Mouse (Mus musculus) urinary bladder, postnatal 4 days (tissue): Measurements from ENCODE around the gene Elmo1.

Experiments used
- DNase-seq, 2 experiments: peaks; one replicate each; pipeline ENCODE4 v3.0.0; 2021 to 2022; ENCODE audit warnings: low spot score in 2 of 2

The Elmo1 gene

DNA sequence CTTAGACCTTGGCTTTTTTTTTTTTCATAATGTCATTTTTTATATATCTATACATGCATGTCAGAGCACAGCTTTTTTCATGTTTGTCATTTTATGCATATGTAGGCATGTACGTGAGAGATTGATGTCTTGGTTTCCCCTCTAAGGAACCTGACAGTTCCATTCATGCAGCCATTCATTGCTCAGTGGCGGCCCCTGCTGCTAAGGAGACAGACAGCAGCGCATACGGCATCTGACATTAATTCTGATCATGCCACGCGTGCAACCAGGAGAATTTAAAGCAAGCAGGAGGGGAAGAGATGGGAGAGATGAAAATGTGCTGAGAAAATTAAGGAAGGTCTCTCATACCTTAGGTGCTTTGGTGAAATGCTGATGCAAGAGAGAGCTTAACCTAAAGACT lies 381.3 kb downstream of the Elmo1 start:
- peak; percentile 24 to 68 for DNase-seq

DNA sequence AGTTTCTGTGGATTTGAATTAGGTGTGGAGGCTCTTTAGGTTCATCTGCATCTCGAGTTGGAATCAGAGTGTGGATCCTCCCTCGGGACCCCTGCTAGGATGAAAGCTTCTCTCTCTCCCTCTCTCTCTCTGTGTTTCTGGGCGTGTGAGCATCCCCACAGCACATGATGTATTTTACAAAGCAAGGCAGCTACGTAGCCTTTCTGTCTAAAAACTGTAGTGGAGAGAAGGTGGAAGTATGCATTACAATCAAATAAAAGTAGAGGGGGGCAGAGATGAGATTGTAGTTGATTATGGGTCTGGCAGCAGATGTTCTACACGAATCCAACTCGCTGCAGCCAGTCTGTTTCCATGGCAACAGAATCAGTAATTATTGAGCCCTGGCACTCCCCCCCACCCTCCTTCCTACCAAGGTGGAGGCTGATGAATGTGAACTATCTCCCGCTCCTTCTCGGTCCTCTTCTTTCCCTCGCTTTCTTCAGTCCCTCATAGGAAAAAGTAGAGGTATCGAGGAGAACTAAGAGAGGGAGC lies 382.0 kb downstream of the Elmo1 start:
- DNase-seq = no peak

DNA sequence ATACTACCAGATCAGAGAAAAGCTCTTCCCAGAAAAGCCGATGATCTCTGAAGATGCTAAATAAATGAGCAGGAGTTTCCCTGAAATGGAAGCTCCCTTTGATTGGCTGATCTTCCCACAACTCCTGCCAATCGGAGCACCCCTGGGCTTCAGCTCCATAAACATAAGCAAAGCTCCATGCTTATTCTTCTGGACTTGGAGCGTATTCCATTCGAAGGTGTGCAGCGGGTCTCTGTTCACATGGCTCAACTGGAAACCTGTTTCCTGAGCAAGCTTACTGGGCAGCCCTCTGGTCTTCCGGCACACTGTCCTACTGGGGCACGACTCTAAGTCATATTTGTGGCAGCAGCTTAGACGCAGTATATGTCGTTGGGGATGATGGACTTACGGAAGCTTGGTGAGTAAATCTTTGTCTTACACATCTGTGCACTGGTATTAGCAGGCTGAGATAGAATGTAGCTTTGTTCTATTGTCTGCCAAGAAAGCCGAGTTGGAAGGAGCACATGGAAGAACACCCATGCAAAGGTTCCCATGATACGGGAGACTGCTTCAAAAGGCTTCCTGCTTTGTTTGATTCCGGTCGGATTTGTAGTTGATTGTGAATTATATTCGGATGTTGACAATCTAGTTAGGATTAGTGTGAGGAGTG lies 382.6 kb downstream of the Elmo1 start:
- DNase-seq = no peak

DNA sequence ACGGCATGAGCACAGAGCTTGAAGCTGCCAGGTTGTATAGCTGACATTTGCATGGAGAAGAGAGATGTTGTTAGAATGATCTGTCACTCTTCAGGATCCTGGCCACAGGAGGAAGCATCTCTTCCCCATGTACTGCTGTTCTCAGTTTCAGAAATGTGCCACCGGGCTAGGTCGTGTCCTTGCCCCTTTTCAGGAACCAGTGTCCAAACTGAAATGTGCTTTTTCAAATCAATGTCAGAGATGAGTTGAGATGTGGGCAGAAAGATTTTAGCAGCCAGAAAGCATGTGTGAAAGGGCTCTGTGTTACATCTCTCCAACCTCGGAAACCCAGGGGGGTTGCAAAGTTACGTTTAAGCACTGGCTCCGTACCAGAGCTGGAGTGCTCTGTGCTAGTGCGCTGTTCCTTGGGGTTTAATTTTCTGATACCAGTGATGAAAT lies 383.3 kb downstream of the Elmo1 start:
- DNase-seq = no peak

DNA sequence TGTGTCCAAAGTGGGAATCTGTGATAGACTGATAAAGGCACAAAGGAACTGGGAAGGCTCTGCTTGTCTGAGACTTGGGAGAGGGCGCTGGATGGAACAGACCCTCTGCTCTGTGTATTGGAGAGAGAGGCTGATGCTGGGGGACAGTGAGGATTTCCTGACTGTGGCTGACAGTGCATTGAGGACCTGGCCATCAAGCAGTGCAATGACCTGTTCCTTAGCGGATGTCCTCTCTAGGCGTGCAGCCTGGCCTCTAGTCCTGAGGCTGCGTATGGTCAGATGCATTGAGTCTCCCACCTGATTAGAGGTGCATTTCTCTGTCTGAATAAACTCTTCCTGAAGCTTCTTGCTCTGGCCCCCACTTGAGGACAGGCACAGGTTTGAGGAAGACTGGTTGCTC lies 384.2 kb downstream of the Elmo1 start:
- no peak for DNase-seq

DNA sequence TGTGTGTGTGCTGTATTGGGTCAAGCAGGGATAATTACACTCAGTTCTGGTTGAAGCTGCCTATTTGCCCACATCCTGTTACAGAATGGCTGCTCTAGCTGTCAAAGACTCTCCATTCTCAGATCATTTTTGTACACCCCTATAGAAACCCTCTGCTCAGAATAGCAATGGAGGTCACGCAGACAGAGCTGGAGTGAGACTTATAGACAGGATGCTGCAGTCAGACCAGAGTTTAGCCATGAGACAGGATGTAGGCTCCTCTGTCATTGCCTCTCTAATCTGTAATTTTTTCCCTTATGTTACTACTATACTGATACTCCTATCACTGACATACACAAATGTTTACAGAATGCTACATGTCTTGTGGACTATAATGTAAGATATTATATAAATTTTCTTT lies 391.4 kb downstream of the Elmo1 start:
- no peak for DNase-seq

DNA sequence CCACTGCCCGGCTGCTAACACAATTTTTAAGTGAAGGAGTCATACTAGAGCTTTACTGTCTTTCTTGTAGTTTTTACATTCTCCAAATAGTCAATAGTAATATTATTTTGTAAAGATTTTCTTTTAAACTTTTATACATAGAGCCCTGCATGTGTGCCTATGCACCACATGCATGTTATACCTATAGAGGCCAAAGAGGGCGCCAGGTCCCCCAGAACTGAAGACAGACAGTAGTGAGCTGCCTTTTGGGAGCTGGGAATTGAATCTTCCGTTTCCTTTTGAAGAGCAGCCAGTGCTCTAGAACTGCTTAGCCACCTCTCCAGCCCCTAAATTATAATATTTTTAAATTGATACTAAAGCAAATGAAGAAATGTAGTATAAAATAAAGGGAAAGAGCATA lies 398.7 kb downstream of the Elmo1 start:
- no peak for DNase-seq

DNA sequence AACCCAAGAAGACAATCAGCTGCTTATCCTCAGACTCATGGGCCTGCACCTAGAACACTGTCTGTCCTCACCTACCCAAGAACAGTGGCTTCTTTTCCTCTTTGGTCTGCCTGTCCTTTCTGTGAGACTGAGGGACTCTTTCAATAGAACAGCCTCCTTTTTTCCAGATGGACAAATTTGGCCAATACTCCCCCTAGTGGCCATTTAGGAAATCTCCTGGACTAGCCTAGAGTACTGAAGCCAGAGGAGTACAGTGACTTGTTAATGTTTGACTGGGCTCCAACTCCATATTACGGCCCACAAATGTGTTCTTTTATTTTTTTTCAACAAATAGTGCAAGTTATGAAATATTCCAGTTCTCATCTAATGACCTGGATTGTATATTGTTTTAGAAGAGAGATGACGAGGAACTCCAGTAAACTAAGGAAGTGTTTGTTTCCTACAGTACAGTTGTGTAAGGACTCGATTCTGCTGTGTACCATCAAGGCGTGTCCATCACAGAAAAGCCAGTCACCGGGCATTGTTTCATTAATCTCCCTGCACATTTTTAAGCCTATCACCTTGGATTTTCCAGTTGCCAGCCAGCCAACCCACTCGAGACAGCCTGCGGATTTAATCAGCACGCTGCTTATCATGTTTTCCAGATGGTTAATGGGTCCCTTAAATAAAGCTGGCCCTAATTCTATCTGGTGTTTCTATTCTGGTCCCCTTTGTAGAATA lies 399.5 kb downstream of the Elmo1 start:
- no peak for DNase-seq

DNA sequence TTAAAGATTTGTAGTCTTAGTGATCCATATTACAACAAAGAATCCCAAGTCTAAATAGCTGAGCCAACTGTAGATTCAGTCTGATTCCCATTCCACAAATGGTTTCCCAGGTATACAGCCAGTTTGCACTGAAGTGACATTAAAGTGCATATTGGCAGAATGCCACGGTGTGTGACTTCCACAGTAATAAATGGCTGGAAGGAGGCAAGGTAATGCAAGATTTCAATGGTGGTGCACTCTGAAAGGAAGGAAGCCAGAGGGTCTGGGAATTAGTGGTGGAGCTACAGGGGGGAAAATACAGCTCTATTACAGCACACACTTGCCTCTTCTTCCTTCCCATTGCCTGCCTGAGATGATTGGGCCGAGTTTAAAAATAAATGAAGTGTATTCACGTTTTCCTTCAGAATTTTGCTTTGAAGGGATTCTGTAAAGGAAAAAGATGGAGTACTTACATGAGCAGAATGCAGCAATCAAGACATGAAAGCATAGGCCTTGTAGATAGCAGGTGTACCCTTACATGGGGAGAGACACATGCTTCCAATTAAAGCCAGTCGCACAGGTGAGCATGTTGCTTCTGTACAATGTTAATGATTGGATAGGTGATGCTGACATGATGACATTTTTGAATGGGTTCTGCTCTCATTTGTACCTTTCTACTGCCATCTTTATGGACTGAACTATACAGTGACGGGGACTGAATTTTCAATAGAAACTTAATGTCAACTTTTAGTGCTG lies 400.6 kb downstream of the Elmo1 start:
- no peak for DNase-seq

DNA sequence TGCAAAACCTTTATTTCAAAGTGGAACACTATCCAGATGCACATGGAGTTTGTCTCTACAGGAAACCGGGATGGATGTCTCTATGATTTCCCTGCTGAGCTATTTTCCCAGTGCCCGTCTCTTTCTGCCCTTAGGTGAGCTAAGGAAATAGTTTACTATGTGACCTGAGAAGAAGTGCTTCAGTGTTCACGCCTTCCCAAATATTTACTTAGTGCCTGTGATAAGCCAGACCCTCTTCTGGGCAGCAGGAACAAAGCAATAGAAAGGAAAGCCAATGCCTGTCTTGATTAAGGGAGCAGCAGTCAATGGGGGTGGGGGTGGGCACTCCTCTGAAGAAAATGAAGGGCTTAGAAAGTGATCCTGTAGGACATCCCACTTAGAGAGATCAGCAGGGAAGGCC lies 401.3 kb downstream of the Elmo1 start:
- DNase-seq = no peak

DNA sequence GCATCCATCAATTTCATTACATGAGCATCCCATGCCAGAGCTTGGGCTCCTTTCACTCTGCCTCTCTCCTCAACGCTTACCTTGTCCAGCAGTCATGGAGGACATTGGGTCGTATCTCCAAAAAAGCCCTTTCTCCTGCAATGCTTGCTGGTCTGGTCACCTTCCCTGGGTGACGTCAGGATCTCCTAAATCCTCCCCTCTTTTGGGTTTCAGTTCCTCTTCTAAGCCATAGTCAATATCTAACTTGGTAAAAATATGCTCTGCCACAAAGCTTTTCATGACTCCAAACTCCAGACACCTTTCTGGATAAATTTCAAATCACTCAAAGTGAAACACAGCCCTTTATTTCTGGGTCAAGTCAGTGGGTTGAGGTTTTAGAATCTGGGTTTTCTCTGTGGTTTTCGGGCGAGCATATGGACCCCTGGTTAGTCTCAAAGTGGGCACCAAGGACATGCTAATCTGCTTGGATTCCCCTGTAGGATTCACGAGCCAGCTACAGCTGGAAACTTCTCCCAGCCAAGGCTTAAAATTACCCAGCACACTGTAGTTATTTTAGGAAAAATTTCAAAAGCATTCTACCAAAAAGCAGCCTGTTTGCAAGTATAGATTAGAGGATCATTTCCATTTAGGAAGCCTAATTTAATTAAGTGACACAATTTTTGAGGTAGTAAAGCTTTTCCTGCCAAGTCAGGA lies 403.8 kb downstream of the Elmo1 start:
- no peak for DNase-seq

DNA sequence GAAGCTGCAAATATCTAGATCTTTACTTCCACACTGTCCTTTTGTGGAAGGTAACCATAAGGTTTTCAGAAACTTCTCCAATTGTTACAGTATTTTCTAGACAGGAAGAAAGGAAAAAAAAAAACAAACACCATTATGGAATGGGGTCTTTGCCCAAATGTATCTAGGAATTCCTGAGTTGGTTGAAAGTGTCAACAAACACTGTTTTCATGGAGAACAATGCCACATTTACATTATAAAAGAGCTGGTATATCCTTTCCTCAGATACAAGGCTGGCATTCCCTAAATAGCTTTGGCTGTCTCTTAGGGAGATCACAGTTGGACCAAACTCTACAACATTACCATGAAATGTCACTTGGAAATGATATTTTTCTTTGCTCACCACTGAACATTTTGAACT lies 411.5 kb downstream of the Elmo1 start:
- no peak for DNase-seq

DNA sequence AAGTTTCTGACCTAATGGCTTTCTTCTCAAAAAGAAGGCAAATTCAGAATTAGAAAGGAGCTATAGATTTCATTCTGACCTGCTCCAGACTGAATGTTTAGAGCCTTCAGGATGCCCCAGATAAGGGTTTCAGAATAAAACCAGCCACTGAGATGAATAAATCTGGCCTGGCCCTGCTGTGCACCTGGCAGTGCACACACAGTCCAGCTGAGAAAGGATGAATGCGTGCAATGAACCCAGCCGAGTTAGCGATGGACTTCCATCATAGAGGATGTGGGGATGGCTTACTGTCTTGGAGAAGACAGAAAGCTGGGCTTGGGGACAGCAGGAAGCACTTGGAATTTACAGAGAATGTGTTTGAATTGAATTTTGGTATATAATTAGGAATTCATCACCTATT lies 413.0 kb downstream of the Elmo1 start:
- DNase-seq = no peak

DNA sequence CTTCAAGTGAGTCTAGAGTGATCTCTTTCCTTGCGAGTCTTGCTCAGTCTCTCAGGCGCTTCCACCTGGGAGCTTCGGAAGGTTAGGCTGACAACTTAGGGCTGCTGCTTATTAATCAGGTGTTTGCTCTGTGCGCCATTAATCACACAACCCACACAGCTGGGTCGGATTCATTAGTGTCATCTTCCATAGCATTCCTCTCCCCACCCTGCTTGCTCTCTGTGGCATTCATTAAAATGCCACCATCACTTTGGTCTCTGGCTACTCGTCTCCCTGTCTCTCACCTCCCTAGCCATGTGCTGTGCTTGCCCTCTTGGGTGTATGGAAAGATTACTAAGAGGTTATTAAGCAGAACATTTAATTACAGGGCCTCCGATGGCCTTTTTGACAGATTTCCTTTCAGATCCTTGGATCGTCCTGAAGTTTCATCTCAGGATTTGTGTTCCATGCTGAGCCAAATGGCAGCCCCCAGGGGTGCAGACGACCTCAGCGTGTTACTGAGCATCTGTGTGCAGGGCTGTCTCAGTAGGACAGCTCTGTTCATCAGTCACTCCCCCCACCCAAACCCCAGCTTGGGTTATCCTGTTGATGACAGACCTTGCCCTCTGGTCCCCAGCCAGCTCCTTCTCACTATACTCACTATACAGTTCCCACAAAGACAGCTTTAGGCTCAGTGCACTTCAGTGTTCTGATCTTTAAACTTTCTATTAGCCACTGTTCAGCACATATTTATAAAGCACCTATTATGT lies 417.2 kb downstream of the Elmo1 start:
- DNase-seq = no peak

DNA sequence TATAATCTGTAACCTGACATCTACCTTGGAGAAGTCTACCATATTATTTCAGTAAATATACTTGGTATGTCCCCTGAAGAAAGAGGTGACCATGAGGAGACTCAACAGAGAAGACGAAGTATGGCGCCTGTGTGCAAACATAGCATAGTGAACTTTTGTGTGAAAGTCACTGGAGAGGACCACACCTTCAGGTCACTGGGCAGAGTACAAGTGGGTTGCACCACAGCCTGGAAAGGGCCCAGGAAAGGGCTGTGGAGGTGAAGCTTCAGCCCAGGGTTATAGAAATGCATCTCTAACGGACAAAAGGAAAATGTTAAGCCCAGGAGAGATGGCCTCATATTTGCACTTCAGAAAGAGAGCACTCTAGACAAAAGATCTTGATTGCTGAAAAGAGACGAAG lies 420.6 kb downstream of the Elmo1 start:
- DNase-seq = no peak

DNA sequence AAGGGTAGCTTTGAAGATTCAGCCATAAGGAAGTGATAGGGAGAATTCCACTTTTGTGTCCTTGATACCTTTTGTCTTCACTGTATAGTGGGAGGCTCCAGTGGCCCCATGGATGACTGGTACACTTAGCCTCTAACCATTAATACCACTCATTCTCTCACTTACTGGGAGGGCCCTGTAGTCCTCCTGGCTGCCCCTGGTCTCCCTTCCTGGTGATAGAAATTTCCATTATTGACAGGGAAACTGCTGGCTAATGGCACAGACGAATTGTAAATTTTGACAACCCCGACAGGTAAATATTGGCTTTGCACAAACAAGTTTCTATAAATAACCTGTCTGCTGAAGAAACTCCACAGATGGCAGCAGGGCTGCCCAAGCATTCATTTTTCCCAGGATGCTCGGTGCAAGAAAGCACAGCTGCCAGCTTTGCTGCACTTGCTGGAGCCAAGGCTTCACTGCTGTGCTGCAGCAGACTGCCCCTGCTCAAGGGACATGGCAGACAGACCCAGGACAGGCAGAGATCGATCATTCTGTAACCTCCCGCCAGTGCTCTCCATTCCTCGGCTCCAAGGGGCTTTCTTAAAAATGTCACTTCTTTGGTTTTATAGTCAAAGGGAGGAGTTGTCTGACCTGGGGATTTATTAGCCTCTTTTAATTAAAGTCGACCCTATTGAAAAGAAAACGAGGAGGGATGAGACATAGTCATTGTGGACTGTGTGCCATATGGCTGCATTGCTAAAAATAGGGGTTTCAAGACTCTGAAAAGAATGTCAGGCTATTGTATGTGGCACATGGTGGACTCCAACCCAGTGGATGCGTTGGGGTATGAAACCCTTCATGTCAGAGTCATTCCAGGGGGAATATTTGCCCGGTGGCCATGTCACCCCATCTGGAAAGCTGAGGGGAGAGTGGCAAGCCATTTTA lies 422.2 kb downstream of the Elmo1 start:
- DNase-seq = no peak

DNA sequence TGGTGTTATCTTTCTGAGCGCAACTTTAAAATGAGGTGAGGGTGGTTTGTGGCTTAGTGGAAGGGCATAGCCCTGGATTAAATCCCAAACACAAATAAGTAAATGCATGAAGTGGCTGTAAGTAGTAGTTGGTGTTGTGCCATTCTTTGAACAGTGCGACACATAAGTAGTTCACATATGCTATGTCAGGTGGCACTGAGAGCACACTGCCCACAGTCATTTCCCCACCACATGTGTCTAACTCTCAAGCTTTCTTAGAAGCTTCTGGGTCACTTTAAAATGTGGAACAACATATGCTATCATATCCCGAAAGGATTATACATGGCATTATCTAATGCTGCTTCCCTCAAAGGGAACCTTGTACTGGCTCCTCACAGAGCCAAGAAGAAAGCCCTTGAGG lies 424.3 kb downstream of the Elmo1 start:
- DNase-seq = no peak

DNA sequence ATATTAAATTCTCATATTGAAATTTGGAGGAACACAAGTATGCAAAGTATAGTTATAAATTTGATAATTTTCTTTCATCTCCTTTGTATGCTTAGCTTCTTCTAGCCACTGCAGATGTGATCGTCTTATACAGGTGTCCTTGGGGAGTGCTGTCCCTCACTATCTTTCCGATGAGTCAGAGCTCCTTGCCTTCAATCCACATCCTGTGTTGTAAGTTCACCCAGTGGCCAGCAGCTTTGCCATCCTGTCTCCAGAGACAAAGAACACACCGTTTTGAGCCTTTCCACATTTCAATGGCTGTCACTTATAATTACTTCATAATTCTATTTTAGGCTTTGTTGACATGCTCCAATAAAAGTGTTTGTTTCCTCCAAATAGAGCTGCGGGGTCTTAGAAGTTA lies 425.7 kb downstream of the Elmo1 start:
- no peak for DNase-seq

DNA sequence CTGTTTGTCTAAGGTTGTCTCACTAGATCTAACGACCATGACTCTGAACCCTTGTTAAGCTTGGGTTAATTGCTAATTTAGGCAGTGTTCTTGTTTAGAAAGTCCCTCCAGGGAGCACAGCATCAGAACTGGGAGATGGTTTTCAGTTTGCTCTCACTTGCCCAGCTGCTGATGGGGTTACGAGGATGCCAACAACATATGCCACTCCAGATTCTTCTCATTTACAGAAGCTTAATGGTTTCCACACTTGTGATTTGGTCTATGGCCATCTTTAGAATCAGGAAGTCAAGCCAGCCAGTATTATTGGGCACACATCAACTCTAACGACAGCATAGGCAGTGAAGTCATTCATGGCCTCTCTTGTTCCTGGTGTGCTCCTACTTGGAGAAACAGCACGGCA lies 427.3 kb downstream of the Elmo1 start:
- no peak for DNase-seq

DNA sequence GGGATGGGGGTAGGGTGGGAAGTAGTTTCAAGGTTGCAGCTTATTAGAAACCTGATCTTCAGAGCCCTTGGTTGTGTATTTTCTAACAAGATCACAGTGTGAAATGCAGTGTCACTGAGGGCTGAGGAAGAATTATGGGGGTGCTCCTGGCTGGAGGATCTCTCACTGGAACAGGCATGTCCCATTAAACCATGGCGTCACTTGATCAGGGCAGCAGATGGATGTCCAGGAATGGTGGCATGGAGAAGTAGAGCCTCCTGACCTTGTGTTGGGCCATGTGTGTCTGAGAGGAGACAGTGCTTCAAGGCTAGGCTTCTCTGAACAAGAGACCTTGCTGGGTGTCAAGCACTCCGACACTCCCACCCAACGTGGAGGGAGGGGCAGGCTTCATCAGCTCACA lies 431.1 kb downstream of the Elmo1 start:
- no peak for DNase-seq
